Mouse (Mus musculus): ENCODE data around the gene Uevld.

DNA sequence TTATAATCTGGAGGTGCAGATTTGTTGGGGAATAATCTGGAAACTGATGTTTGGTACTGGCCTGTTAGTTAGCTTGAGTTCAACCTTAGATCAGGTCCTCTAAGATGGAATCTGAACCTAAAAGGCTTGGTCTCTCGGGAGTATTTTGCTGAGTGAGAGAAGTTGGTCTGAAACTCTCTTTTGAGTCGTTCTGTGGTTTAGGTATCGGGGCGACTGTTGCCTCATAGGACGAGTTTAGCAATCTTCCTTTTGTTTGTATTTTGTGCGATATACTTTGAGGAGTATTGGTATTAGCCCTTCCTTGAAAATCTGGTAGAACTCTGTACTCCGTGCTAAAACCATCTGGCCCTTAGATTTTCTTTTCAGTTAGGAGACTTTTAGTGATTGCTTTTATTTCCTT, 5.7 kb upstream of the Uevld start:
- TF ChIP-seq CTCF (IDR thresholded peaks at IDR 0.05; ENCODE audit: low read depth) (no peak), EP300 (IDR thresholded peaks at IDR 0.05; ENCODE audit: low read depth) (no peak)

All from liver, embryonic 14.5 days (tissue).